Mouse (Mus musculus) C2C12 (cell line): ENCODE data around the gene Gm11985.

ENCODE experiments used
- CTCF ChIP-seq: IDR thresholded peaks from one replicate; pipeline ENCODE4 v1.5.1; 2011; ENCODE audit not compliant: control insufficient read depth, insufficient read depth, insufficient read length
- MYOD1 ChIP-seq: IDR thresholded peaks from one replicate; pipeline ENCODE4 v1.6.1; 2011; ENCODE audit warnings: low read depth; ENCODE audit not compliant: control insufficient read depth, insufficient read length
- MYOG ChIP-seq: IDR thresholded peaks from one replicate; pipeline ENCODE4 v1.6.1; 2011; ENCODE audit not compliant: control insufficient read depth, insufficient read length; ENCODE audit errors: extremely low read depth
- USF1 ChIP-seq: IDR thresholded peaks from one replicate; pipeline ENCODE4 v1.6.1; 2011; ENCODE audit warnings: low read depth, mild to moderate bottlenecking, control low read depth, moderate library complexity

- TF ChIP-seq MYOG (no peak), CTCF (no peak), MYOD1 (no peak), USF1 (no peak)
These were observed 45.0 kb upstream of the Gm11985 start for GRCm38 (mm10) chr11:7233333-7233732.
